Mouse (Mus musculus) midbrain, embryonic 14.5 days (tissue): ENCODE data around the gene Batf3. TPM values are rescaled to one million over a fixed set of nuclear protein-coding genes. Genes with fewer than 3 reads are reported as not detected.

ENCODE experiments used
- ATAC-seq: fragments of 200-750 bp; cut with Nextera tagmentation; 2 replicates; pipeline ENCODE4 v1.8.0; 2017; ENCODE audit warnings: moderate number of reproducible peaks, moderate library complexity; ENCODE audit not compliant: low FRiP score, low TSS enrichment
- DNase-seq: peaks from one replicate; pipeline ENCODE4 v3.0.0-alpha.2; 2015
- H3K27ac ChIP-seq: fragments of 300-500 bp; sonication (generic); replicated peaks from 2 replicates; pipeline ENCODE4 v1.5.1; 2014; ENCODE audit warnings: mild to moderate bottlenecking, low read depth, low read length, moderate library complexity
- H3K27me3 ChIP-seq: fragments of 300-500 bp; sonication (generic); 2 replicates; pipeline ENCODE4 v1.6.1; 2014; ENCODE audit warnings: low read length, control low read depth, mixed read lengths; ENCODE audit not compliant: control insufficient read depth, insufficient read depth
- H3K36me3 ChIP-seq: fragments of 300-500 bp; sonication (generic); 2 replicates; pipeline ENCODE4 v1.6.1; 2014; ENCODE audit warnings: low read length, control low read depth; ENCODE audit not compliant: control insufficient read depth, insufficient read depth
- H3K4me1 ChIP-seq: fragments of 300-500 bp; sonication (generic); 2 replicates; pipeline ENCODE4 v1.6.1; 2014; ENCODE audit warnings: mild to moderate bottlenecking, antibody characterized with exemption, low read length, control low read depth; ENCODE audit not compliant: control insufficient read depth, insufficient read depth
- H3K4me2 ChIP-seq: fragments of 300-500 bp; sonication (generic); 2 replicates; pipeline ENCODE4 v1.6.1; 2014; ENCODE audit warnings: mild to moderate bottlenecking, low read length, moderate library complexity
- H3K4me3 ChIP-seq: fragments of 300-500 bp; sonication (generic); replicated peaks from 2 replicates; pipeline ENCODE4 v1.5.1; 2014; ENCODE audit warnings: low read depth, low read length
- H3K9ac ChIP-seq: fragments of 300-500 bp; sonication (generic); replicated peaks from 2 replicates; pipeline ENCODE4 v1.6.1; 2014; ENCODE audit warnings: mild to moderate bottlenecking, low read length, moderate library complexity
- H3K9me3 ChIP-seq: fragments of 300-500 bp; sonication (generic); 2 replicates; pipeline ENCODE4 v1.6.1; 2016; ENCODE audit warnings: low read length, control low read depth, mixed read lengths; ENCODE audit not compliant: control insufficient read depth
- WGBS: fragments of 180-500 bp; shearing (Covaris S2); extraction: QIAGEN DNeasy Blood & Tissue Kit; methylation state at CpG from one replicate; pipeline ENCODE4 v1.1.7; 2014; 5-methylcytosine and 5-hydroxymethylcytosine counted together
- polyA plus RNA-seq: library from polyadenylated mRNA; unstranded; fragments of >200 nt; fragmentation: Nextera tagmentation; extraction: Ambion mirVana; gene quantifications from 2 replicates; pipeline ENCODE4 v1.2.1, GENCODE M21; 2014

Gene Batf3
- polyA plus RNA-seq, 1 experiment from 2014 or later = 0.61 TPM

GRCm38 (mm10) chr1:191083230-191083629, 14.4 kb upstream of the Batf3 start:
- 93% methylated on average over 8 of the region's 8 CpGs for WGBS
- Histone ChIP-seq H3K4me2 (no peak overlapping the region), H3K4me1 (no peaks in the 10 kb centered on the region), H3K27me3 (no peaks in the 10 kb centered on the region), H3K4me3 (no peak overlapping the region), H3K9me3 (no peaks in the 10 kb centered on the region), H3K36me3 (peaks cover 14% of the 10 kb centered on the region), H3K9ac (no peak overlapping the region), H3K27ac (no peak overlapping the region)
- ATAC-seq (no peak), DNase-seq (no peak)

- DNase-seq = peak; percentile 63
- no peaks in the 10 kb centered on the region for H3K4me1 ChIP-seq
- no peak overlapping the region for H3K9ac ChIP-seq
- H3K4me3 ChIP-seq = no peak overlapping the region
- ATAC-seq = no peak
- no peak overlapping the region for H3K4me2 ChIP-seq
- H3K27me3 ChIP-seq = no peaks in the 10 kb centered on the region
- H3K27ac ChIP-seq = no peak overlapping the region
- H3K36me3 ChIP-seq = peaks cover 14% of the 10 kb centered on the region
- whole genome bisulfite sequencing = 70% methylated on average over 5 of the region's 5 CpGs
- no peaks in the 10 kb centered on the region for H3K9me3 ChIP-seq
Observed at GRCm38 (mm10) chr1:191084951-191085559, 12.6 kb upstream of the Batf3 start.

DNA sequence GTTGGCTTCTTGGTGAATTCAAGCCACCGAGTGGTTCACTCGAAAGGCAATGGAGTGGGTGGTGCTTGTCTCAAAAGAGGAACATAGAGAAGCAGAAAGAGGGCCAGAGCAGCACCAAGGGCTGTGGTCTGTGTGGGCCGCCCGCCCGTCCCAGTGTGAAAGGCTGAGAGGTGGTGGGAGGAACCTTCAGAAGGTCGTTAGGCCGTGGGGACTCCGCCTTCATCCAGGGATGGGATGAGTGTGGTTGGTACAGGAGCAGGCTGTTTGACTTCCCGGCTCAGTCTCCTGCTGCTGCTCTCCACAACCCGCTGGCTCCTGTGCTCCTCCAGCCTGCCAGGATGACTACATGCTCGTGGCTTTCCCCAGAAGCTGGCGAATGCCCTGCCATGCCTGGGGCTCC, 12.1 kb upstream of the Batf3 start:
- Histone ChIP-seq H3K4me2 (no peak overlapping the region), H3K9me3 (no peaks in the 10 kb centered on the region), H3K36me3 (peaks cover 12% of the 10 kb centered on the region), H3K4me1 (no peaks in the 10 kb centered on the region), H3K4me3 (no peak overlapping the region), H3K27ac (no peak overlapping the region), H3K27me3 (no peaks in the 10 kb centered on the region), H3K9ac (no peak overlapping the region)
- 82% methylated on average over 12 of the region's 12 CpGs for WGBS
- DNase-seq = no peak
- ATAC-seq = no peak

DNA sequence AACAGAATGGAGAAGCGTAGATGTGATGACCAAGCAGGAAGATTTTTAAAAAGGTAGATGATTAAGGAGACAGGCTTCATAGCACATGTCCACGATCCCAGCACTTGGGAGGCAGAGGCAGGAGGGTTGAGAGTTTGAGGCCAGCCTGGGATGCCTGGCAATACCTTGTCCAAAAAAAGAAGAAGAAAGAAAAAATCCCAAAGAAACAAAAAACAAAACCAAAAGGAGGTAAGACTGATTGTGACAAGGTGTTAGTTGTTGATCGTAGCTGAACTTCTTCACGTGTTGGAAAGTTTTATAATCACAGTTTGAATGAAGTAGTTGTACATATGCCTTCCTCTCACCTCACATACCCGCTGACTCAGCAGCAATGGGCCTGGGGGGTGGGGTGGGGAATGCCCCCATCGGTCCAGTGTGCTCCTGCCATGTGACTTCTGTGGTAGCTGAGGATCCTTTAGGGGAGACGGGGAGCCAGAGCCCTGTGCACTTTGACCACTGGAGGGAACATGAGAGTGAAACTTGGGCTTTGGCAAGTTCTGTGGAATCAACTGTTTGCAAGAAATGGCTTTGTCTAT, 11.3 kb upstream of the Batf3 start:
- 92% methylated on average over 7 of the region's 7 CpGs for WGBS
- no peak for DNase-seq
- no peak overlapping the region for H3K4me3 ChIP-seq
- H3K9ac ChIP-seq = no peak overlapping the region
- H3K36me3 ChIP-seq = peaks cover 8% of the 10 kb centered on the region
- no peak overlapping the region for H3K27ac ChIP-seq
- no peaks in the 10 kb centered on the region for H3K4me1 ChIP-seq
- no peaks in the 10 kb centered on the region for H3K9me3 ChIP-seq
- ATAC-seq = no peak
- no peak overlapping the region for H3K4me2 ChIP-seq
- no peaks in the 10 kb centered on the region for H3K27me3 ChIP-seq

- Histone ChIP-seq H3K9ac (no peak overlapping the region), H3K4me3 (no peak overlapping the region), H3K4me1 (no peaks in the 10 kb centered on the region), H3K27me3 (no peaks in the 10 kb centered on the region), H3K27ac (no peak overlapping the region), H3K9me3 (no peaks in the 10 kb centered on the region), H3K4me2 (no peak overlapping the region), H3K36me3 (peaks cover 6% of the 10 kb centered on the region)
- ATAC-seq (no peak), DNase-seq (no peak)
- WGBS = 75% methylated on average over 8 of the region's 8 CpGs
Observed at GRCm38 (mm10) chr1:191086960-191087359, 10.7 kb upstream of the Batf3 start.

DNA sequence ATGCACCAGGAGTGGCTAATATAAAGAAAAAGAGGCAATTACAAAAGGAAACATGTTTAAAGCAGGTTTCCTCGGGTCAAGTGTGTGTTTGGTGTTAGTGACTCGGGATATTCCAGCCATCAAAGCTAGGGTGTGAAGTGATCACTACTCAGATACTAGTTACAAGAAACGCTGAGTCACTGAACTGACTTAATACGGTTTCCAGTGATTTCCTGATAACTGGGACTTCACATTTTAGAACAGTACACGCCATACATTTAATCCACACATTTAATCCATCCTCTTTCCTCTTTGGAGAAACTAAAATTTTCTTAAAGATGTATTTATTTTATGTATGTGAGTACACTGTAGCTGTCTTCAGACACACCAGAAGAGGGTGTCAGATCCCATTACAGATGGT, 9.7 kb upstream of the Batf3 start:
- DNase-seq (no peak), ATAC-seq (no peak)
- Histone ChIP-seq H3K4me1 (no peaks in the 10 kb centered on the region), H3K9me3 (no peaks in the 10 kb centered on the region), H3K4me3 (no peak overlapping the region), H3K36me3 (no peaks in the 10 kb centered on the region), H3K9ac (no peak overlapping the region), H3K27me3 (no peaks in the 10 kb centered on the region), H3K4me2 (no peak overlapping the region), H3K27ac (no peak overlapping the region)
- 91% methylated on average over 5 of the region's 5 CpGs for WGBS

- WGBS = 77% methylated on average over 6 of the region's 6 CpGs
- Histone ChIP-seq H3K4me3 (no peak overlapping the region), H3K27ac (no peak overlapping the region), H3K36me3 (no peaks in the 10 kb centered on the region), H3K9ac (no peak overlapping the region), H3K27me3 (no peaks in the 10 kb centered on the region), H3K4me1 (no peaks in the 10 kb centered on the region), H3K9me3 (no peaks in the 10 kb centered on the region), H3K4me2 (no peak overlapping the region)
- ATAC-seq (no peak), DNase-seq (no peak)
Observed at GRCm38 (mm10) chr1:191089355-191089754, 8.3 kb upstream of the Batf3 start.

- H3K27me3 ChIP-seq = peaks cover 3% of the 10 kb centered on the region; the same call in 1 of the 2 replicates
- H3K27ac ChIP-seq = no peak overlapping the region
- H3K4me3 ChIP-seq = no peak overlapping the region
- ATAC-seq (no peak), DNase-seq (no peak)
- WGBS = 85% methylated on average over 8 of the region's 8 CpGs
- H3K4me2 ChIP-seq = no peak overlapping the region
- H3K9me3 ChIP-seq = no peaks in the 10 kb centered on the region
- no peaks in the 10 kb centered on the region for H3K4me1 ChIP-seq
- no peak overlapping the region for H3K9ac ChIP-seq
- no peaks in the 10 kb centered on the region for H3K36me3 ChIP-seq
Observed at GRCm38 (mm10) chr1:191092050-191092449, 5.6 kb upstream of the Batf3 start.

- H3K4me3 ChIP-seq = no peak overlapping the region
- peaks cover 13% of the 10 kb centered on the region; the same call in 1 of the 2 replicates for H3K27me3 ChIP-seq
- 82% methylated on average over 5 of the region's 5 CpGs for WGBS
- ATAC-seq (no peak), DNase-seq (no peak)
- H3K27ac ChIP-seq = no peak overlapping the region
- no peak overlapping the region for H3K4me2 ChIP-seq
- no peaks in the 10 kb centered on the region for H3K4me1 ChIP-seq
- H3K36me3 ChIP-seq = no peaks in the 10 kb centered on the region
- no peaks in the 10 kb centered on the region for H3K9me3 ChIP-seq
- H3K9ac ChIP-seq = no peak overlapping the region
Observed at GRCm38 (mm10) chr1:191093578-191093977, 4.1 kb upstream of the Batf3 start.
